Comparison of ENCODE assay signal across 29 mouse cellular contexts in the genomic region with DNA sequence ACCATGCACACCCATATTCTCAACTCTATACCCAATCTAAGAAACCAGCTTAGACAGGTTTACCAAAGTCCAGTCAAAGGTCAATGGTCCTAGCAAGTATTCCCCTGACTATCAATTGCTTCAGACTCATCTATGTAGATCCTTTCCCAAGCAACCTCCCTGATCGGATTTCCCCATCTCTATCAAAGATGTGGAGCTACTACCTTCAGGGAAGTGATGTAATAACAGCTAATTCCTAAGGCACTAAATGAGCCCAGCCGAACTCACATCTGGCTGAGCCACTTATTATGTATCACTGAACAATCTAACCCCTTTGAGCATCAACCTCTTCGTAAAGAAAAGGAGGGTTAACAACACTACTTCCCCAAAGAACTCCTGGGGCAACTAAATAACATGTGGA.
"Had no signal": no experiment of that assay in that cellular context is flagged by ENCODE, and none has a peak within 500 bp of the region (broad histone marks: within the 10 kb centered on the region; RNA-seq: fewer than 3 reads in every experiment).

No protein-coding gene starts in this region.

- H3K9me3 ChIP-seq: limb, embryonic 10.5 days; limb, embryonic 12.5 days; limb, embryonic 15.5 days; liver, embryonic 15.5 days; midbrain, embryonic 10.5 days; midbrain, embryonic 12.5 days; midbrain, embryonic 13.5 days; midbrain, embryonic 15.5 days had no signal

- H3K27ac ChIP-seq: limb, embryonic 10.5 days; limb, embryonic 12.5 days; limb, embryonic 13.5 days; limb, embryonic 15.5 days; liver, embryonic 12.5 days; liver, embryonic 13.5 days; liver, embryonic 14.5 days; liver, embryonic 15.5 days; lung, embryonic 15.5 days; macrophage; midbrain, embryonic 10.5 days; midbrain, embryonic 12.5 days; midbrain, embryonic 13.5 days; midbrain, embryonic 15.5 days had no signal

- H3K36me3 ChIP-seq: lung, embryonic 15.5 days; midbrain, embryonic 15.5 days had no signal

- ATAC-seq: liver, embryonic 12.5 days; liver, postnatal 0 days; lung, postnatal 0 days; midbrain, embryonic 13.5 days; midbrain, embryonic 15.5 days; midbrain, embryonic 16.5 days had no signal

- H3K27me3 ChIP-seq: limb, embryonic 12.5 days; limb, embryonic 13.5 days; limb, embryonic 15.5 days; liver, embryonic 12.5 days; liver, embryonic 13.5 days; liver, embryonic 15.5 days; lung, embryonic 15.5 days; megakaryocyte, embryonic 14.5 days; midbrain, embryonic 12.5 days; midbrain, embryonic 13.5 days; midbrain, embryonic 15.5 days had no signal

- DNase-seq: left cerebral cortex, postnatal 4 days; liver; liver, embryonic 13.5 days; liver, postnatal 0 days; lung, adult 2 months; lung, embryonic 14.5 days; lung, postnatal 10 days; lung, postnatal 14 days; lung, postnatal 4 days; midbrain, embryonic 14.5 days had no signal

- H3K4me2 ChIP-seq: limb, embryonic 12.5 days; limb, embryonic 13.5 days; limb, embryonic 15.5 days; liver, embryonic 11.5 days; liver, embryonic 12.5 days; liver, embryonic 13.5 days; liver, embryonic 15.5 days; lung, embryonic 14.5 days; lung, embryonic 15.5 days; midbrain, embryonic 11.5 days; midbrain, embryonic 12.5 days; midbrain, embryonic 13.5 days; midbrain, embryonic 15.5 days had no signal

- H3K4me1 ChIP-seq: limb, embryonic 12.5 days; limb, embryonic 13.5 days; limb, embryonic 15.5 days; lung, embryonic 15.5 days; midbrain, embryonic 10.5 days; midbrain, embryonic 13.5 days; midbrain, embryonic 15.5 days had no signal

- H3K4me3 ChIP-seq: limb, embryonic 10.5 days; limb, embryonic 12.5 days; limb, embryonic 13.5 days; limb, embryonic 15.5 days; liver, embryonic 12.5 days; liver, embryonic 13.5 days; liver, embryonic 15.5 days; lung, embryonic 15.5 days; megakaryocyte, embryonic 14.5 days; midbrain, embryonic 10.5 days; midbrain, embryonic 12.5 days; midbrain, embryonic 13.5 days; midbrain, embryonic 15.5 days; myocyte had no signal

- H3K9ac ChIP-seq: limb, embryonic 12.5 days; limb, embryonic 13.5 days; limb, embryonic 15.5 days; liver, embryonic 12.5 days; liver, embryonic 13.5 days; liver, embryonic 14.5 days; liver, embryonic 15.5 days; liver, postnatal 0 days; lung, embryonic 14.5 days; lung, embryonic 15.5 days; midbrain, embryonic 12.5 days; midbrain, embryonic 13.5 days; midbrain, embryonic 15.5 days had no signal
